In the genomic region with DNA sequence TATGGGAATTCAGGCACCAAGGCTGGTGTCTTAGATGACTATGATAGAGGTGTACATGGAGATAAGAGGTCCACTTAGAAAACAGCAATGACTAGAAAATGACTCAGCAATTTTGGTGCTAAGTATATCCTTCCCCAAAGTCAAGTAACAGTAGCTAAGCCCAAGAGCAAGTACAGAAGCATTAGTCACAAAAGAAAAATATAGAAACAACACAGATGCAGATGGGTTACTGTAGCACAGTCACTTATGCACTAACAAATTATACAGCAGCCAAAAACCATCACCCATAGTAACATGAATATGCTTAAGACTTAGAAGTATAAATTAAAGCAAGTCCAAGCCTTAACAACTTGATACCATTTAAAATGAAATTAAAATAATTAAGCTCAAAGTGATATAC, we compare ENCODE assay signal across 25 mouse cellular contexts.
"Had no signal": no experiment of that assay in that cellular context is flagged by ENCODE, and none has a peak within 500 bp of the region (broad histone marks: within the 10 kb centered on the region; RNA-seq: fewer than 3 reads in every experiment).

No protein-coding gene starts in this region.

- H3K9ac ChIP-seq: heart, embryonic 12.5 days; hindbrain, embryonic 12.5 days; hindbrain, embryonic 14.5 days; intestine, embryonic 15.5 days; kidney, embryonic 15.5 days; limb, embryonic 13.5 days; limb, embryonic 15.5 days; liver, embryonic 12.5 days; liver, embryonic 14.5 days had no signal

- DNase-seq: gastrocnemius, postnatal 14 days; gastrocnemius, postnatal 36 days; heart, adult 11 months; heart, postnatal 10 days; heart, postnatal 4 days; kidney, adult 18-20 months; kidney, adult 9 months; layer of hippocampus, adult 9-11 months; layer of hippocampus, postnatal 36 days; left cerebral cortex, postnatal 4 days had no signal

- H3K9me3 ChIP-seq: heart, embryonic 10.5 days; heart, embryonic 12.5 days; hindbrain, embryonic 10.5 days; hindbrain, embryonic 12.5 days; intestine, embryonic 15.5 days; kidney, embryonic 15.5 days; limb, embryonic 13.5 days; limb, embryonic 15.5 days; liver, embryonic 12.5 days had no signal

- H3K36me3 ChIP-seq: heart, embryonic 10.5 days; heart, embryonic 12.5 days; hindbrain, embryonic 10.5 days; hindbrain, embryonic 12.5 days; intestine, embryonic 15.5 days; kidney, embryonic 15.5 days; limb, embryonic 13.5 days; limb, embryonic 15.5 days; liver, embryonic 12.5 days had no signal

- H3K4me2 ChIP-seq: heart, embryonic 12.5 days; hindbrain, embryonic 12.5 days; hindbrain, embryonic 14.5 days; intestine, embryonic 15.5 days; kidney, embryonic 15.5 days; limb, embryonic 13.5 days; limb, embryonic 15.5 days; liver, embryonic 12.5 days had no signal

- H3K4me3 ChIP-seq: heart, embryonic 10.5 days; heart, embryonic 12.5 days; hindbrain, embryonic 10.5 days; hindbrain, embryonic 12.5 days; intestine, embryonic 15.5 days; kidney, embryonic 15.5 days; limb, embryonic 13.5 days; limb, embryonic 15.5 days; liver, embryonic 12.5 days had no signal

- H3K4me1 ChIP-seq: heart, embryonic 10.5 days; heart, embryonic 12.5 days; intestine, embryonic 15.5 days; kidney, embryonic 15.5 days; limb, embryonic 15.5 days; liver, embryonic 12.5 days had no signal

- H3K27me3 ChIP-seq: heart, embryonic 12.5 days; hindbrain, embryonic 12.5 days; intestine, embryonic 15.5 days; kidney, embryonic 15.5 days; limb, embryonic 13.5 days; limb, embryonic 15.5 days; liver, embryonic 12.5 days had no signal

- H3K27ac ChIP-seq: heart, embryonic 10.5 days; hindbrain, embryonic 10.5 days; hindbrain, embryonic 12.5 days; hindbrain, embryonic 14.5 days; intestine, embryonic 15.5 days; kidney, embryonic 15.5 days; kidney, postnatal 0 days; limb, embryonic 13.5 days; limb, embryonic 15.5 days; liver, embryonic 12.5 days; liver, embryonic 14.5 days had no signal

- ATAC-seq: hindbrain, embryonic 16.5 days; inflammation-experienced regulatory T-cells, adult 6 months; intestine, embryonic 15.5 days; intestine, postnatal 0 days; liver, embryonic 12.5 days had no signal
